Mouse (Mus musculus) frontal cortex, postnatal 36 days (tissue): ENCODE data around the gene Spns2.
A peak's percentile ranks its signal among the peaks of the same experiment; 100 is the strongest.
"Not testable (repeated sequence)": the region's sequence is repeated elsewhere in the genome, so short reads cannot be mapped to it uniquely, and the experiment has no call there.

Source experiments
- DNase-seq, 2 experiments: peaks; one replicate each; pipeline ENCODE4 v3.0.0; 2022; ENCODE audit warnings: low spot score in 2 of 2

The Spns2 gene

DNA sequence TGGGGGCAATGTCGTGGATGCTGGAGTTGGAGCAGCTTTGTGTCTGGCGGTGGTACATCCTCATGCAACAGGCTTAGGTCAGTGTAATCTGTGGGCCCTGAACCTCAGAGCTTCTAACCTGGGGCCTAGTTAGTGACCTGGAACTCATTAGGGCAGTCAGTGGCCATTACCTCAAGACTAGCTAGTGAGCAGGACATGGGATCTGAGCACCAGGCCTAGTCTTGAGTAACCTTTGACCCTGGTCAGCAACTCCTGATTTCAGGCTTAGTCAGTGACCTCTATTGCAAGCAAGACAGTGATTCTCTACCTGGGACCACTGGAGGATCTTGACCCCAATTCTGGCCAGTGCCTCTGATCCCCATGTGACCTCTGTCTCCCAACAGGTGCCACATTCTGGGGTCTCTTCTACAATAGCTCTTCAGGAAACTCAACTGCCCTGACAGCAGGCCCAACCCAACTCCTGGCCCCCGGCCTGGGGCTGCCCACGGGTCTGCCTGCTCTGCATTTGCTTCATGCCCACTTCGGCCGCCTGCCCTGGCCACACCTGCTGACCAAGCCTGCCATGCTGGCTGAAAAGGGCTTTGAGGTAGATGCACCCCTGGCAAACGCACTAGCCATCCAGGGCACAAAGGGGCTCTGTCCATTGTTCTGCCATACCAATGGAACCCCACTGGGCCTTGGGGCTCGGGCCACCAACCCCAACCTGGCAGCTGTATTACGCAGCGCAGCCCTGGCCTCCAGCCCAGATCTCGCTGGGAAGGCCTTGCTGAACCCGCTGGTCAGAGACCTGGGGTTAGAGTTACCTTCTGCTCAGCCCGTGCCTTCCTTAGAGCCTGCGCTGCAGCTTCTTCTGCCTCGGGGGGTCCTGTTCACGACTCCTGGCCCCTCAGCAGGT is 52.7 kb downstream of the Spns2 start:
- DNase-seq = no peak

DNA sequence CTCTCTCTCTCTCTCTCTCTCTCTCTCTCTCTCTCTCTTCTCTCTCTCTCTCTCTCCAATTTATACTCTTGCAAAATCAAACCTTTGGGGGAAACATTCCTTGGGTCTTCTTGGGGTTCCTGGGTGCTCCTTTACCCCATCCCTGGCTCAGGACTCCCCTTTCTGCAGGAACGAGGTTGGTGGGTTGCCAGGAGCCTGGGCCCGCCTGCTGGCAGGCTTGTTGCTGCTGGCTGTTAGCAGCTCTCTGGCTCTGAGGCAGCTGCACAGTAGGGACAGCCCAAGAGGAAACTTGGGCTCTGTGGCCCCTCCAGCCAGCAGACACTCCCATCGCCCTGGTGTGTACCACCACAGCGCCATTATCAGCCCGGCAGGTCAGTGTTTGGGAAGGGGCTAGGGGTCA is 53.4 kb downstream of the Spns2 start:
- DNase-seq = peak in 1 of 2 experiments; percentile 42

- no peak for DNase-seq
Observed at GRCm38 (mm10) chr11:72435694-72436045, 54.0 kb downstream of the Spns2 start.

DNA sequence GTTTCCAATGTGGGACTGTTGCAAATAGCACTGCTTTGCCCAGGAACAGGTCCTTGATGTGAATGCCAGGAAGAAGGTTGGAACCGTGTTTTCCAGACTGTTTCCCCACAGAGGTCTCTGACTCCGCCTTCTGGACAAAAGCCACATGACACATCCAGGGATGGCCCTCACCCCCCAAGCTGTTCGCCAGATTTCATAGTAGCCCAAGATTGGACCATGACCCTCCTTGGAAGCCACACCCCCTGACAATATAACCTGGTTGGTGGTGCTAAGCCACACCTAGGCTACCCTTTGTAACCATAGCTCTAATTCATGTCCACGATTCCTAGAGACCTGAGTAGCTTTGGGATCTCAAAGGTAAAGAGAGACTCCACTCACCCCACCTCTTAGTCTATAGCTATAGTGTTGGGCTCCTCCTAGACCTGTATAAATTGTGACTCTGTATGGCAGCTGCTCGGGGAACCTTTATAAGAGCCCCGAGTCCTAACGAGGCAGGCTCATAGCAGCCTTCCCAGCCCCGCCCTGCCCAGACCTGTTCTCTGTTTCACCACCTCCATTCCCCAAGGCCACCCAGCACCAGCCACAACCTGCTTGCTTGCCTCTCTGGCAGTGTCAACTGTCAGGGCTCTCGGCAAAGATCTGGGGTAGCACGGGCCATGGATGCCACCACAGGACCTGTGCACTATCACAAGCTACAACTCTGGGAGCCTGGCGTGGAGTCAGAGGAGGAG is 54.6 kb downstream of the Spns2 start, which contains the start of gene Ggt6:
Gene Ggt6, plus strand, starts transcription at position 564 of the 731 bp plus-strand sequence.
- DNase-seq = no peak

DNA sequence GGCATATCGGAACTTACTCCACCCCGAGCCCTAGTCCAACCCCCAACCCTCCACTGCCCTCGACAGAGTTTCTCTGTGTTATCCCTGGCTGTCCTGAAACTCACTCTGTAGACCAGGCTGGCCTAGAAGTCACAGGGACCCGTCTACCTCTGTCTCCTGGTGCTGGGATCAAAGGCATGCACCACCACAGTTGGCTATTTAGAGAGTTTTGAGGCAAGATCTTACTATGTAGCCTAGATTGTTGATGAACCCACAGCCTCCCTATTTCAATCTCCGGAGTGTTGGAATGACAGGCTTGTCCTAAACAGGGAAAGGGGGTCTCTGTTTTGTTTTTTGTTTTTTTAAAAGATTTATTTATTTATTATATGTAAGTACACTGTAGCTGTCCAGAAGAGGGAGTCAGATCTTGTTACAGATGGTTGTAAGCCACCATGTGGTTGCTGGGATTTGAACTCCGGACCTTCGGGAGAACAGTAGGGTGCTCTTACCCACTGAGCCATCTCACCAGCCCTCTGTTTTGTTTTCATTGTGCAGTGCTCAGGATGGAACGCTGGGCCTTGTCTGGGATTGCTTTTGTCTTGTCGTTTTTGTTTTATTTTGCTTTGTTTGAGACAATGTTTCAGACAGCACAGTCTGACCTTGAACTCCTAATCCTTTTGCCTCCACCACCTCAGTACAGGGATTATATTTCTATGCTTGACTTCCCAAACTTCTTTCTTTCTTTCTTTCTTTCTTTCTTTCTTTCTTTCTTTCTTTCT is 59.2 kb downstream of the Spns2 start:
- DNase-seq = not testable (repeated sequence)

- DNase-seq = peak; percentile 64 to 86
Observed at GRCm38 (mm10) chr11:72429288-72429690, 60.4 kb downstream of the Spns2 start.

DNA sequence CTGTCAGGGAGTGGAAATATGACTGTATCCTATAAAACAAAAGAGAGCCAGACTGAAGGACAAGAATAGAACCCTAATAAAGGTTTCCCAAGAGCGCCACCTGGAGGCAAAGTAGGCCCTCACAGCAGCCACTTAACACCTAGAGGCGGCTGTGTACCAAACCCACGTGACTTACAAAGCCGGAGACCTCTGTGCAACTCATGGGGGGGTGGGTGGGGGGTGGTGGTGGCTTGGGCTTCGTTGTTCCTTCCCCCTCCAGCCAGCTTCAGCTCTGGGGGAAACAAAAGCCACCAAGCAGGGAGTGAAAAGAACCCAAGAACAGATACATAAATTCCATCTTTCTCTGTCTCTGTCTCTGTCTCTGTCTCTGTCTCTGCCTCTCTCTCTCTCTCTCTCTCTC is 61.0 kb downstream of the Spns2 start:
- DNase-seq = peak; percentile 54 to 65

- no peak for DNase-seq
Observed at GRCm38 (mm10) chr11:72426884-72427283, 62.8 kb downstream of the Spns2 start.

DNA sequence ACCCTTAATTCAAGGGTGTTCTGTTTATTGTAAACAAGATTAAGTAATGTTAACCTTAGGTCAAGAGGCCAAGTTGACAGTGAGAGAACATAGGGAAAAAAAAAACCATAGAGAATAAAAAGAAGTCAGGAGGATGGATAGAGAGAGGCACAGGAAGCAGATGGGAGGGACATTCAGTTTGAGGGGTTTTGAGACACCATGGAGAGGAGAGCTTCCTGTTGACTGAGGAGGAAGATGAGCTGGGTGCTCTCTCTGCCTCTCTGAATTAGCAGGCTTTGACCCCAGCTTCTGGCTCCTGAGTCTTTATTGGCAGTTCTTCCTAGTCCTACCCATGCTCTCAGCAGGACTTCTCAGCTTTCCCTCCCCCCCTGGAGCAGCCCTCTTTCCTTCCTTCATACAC is 64.5 kb downstream of the Spns2 start:
- no peak for DNase-seq

DNA sequence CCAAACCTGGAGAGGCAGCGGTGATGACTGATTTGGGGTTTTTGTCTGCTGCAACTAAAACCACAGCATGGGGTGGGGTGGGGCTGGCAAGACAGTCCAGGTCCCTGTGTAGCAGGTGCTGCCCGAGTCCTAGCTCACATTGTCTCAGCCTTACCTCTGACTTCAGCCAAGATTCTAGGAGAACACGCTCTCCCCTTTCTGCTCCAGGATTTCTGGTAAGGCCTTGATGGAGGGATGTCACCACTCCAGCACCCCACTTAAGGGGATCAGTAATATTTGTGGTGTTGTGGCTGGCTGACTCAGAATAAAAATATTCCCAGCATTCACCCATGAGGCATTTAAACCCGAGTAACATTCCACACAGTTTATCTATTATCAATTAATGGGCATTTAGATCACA is 66.0 kb downstream of the Spns2 start:
- no peak for DNase-seq

DNA sequence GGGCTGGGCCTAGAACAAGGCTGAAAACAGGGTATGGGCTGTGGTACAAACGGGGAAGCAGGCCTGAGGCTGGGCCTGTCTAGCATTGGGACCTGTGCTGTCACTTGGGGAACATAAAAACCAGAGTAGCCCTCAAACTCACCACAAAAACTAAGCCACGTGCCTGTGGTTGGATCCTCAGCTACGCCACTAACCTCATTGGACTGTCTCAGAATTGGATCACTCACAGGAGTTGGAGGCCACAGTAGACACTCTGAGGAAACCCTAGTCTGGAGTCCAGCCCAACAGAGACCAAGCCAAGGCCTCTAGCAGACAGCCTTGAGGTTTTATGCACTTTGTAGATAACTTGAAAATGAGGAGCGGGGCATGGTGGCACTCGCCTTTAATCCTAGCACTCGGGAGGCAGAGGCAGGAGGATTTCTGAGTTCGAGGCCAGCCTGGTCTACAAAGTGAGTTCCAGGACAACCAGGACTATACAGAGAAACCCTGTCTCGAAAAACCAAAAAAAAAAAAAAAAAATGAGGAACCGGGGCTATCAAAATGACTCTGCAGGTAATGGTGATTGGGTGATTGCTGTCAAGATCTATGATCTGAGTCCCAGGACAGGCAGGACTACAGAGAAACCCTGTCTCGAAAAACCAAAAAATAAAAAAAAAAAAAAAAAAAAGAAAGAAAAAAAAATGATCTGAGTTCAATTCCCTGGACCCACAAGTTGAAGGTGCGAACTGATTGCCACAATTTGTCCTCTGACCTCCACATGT is 68.0 kb downstream of the Spns2 start:
- no peak for DNase-seq

- DNase-seq = no peak
Observed at GRCm38 (mm10) chr11:72420460-72421122, 69.1 kb downstream of the Spns2 start.

GRCm38 (mm10) chr11:72419006-72419405 is 70.7 kb downstream of the Spns2 start:
- no peak for DNase-seq

DNA sequence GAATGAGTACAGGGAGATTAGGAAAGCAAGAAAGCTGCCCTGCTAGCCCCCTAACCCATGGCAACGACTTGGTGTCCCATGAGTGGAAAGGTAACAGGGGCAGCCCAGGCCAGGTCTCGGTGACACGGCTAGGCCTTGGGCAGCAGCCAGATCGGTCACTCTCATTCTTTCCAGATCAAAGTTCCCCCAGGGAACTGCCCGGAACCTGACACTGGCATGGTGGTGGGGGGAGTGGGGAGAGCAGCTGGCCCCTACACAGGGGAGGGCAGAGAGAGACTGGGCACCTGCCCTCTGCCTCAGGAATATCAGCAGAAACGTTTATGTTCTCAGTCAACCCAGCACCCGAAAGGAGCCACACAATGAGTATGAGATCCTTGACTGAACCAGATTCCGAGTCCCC is 71.5 kb downstream of the Spns2 start:
- DNase-seq = no peak

DNA sequence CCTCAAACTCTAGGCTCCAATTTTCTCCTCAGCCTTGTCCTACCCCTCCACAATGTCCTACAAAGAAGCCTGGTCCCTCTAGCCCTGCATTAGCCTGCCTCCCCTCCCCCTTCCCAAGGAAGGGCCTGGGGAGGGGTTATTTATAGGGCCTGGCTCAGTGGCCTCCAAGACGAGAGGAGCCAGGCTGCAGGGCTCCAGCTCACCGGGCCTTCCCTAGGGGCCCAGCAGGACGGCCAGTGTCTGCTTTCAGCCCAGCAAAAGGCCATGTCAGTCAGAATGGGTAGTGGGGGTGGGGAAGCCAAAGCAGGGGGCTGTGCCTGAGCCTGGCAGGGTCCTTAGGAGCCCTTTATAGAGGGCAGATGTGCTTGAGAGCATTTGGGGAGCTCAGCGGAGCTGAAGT is 72.3 kb downstream of the Spns2 start:
- no peak for DNase-seq

- DNase-seq = no peak
Observed at GRCm38 (mm10) chr11:72416666-72417065, 73.0 kb downstream of the Spns2 start.

DNA sequence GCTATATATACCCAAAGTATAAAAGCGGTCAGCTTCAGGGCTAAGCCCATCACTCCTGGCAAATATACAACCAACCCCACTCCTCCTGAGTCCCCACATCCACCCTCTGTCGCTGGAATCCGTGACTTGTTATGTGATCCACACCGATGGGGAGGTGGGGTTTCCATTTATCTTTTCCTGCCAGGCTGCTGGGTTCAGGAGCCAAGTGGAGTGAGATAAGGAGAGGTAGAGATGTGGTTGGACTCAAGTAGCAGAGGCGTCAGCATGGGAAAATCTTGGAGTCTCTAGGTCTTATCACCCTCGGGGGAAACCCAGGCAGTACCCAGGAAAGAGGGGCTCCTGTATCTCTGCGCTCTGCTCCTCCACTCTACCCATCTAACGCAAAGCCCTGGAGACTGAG is 74.5 kb downstream of the Spns2 start:
- no peak for DNase-seq

DNA sequence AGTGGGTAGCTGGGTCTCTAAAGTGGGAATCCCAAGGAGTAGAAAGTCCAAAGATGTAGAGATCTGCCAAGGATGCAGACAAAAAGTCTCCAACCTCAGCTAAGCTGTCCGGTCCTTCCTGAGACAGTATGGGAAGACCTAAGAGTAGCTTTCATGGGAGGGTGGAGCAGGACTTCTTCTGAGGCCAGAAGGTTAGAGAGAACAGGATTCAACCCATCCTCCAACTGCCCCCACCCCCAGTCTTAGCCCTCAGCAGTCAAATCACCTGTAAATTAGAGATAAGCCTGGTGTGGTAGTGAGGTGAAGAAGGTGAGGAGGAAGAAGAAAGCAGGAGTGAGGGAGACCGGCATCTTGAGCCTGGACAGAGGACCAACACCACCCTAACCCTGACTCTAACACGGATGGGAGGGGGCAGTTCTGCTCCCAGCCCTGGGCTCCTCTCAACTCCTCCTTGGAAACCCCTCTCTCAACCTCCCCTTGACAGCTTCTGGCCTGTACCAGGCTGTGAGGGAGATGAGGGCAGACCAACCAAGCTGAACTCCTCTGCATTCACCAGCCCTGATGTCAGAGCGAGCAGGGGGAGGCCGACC is 76.0 kb downstream of the Spns2 start:
- DNase-seq = no peak

- no peak for DNase-seq
Observed at GRCm38 (mm10) chr11:72413016-72413415, 76.7 kb downstream of the Spns2 start.

DNA sequence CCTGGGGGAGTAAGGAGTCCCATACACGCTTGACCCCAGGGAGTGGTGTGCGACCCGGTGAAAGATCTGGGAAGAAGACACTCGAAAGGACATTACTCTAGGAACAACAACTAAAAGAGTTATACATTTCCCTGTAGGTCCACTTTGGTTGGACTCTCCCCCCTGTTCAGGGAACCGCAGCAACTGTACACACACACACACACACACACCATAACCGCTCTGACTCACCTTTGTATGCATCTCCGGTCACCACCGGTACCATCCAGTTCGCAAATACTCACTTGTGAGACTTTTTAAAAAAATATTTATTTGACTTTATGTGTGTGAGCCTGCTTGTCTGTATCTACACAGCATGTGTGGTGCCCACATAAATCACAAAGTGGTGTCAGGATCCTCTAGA is 77.8 kb downstream of the Spns2 start:
- DNase-seq = no peak
